Mouse (Mus musculus): ENCODE data around the gene Tmem132d. TPM values are rescaled to one million over a fixed set of nuclear protein-coding genes. Genes with fewer than 3 reads are reported as not detected.

Gene Tmem132d
- 0.41 and 0.50 TPM in 2 replicates for polyA plus RNA-seq (2015; fragmentation: Nextera tagmentation; extraction: Ambion mirVana)

DNA sequence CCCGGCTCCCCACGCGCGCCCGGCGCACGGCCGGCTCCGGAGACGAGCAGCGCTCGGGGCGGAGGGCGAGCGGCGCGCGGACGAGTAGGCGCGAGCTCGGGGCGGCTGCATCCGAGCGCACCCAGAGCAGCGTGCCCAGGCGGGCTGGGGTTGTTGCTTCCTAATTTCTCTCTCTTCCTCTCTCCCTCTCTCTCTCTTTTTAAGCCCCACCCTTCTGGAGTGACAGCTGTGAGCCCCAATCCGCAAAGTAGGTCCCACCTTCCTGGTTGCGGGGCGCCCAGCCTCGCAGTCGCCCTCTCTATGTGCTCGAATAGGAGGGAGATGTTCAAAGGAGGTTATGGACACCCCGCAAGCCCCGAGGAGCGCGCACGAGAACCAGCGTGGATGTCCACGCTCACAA, at the start of gene Tmem132d:
Gene Tmem132d, minus strand, starts transcription at position 162 of the 400 bp plus-strand sequence.

Other genes starting within 250 kb of the Tmem132d start
- 0.06 and 0.41 TPM in 2 replicates for gene Fzd10, start 167.8 kb upstream of the Tmem132d start, polyA plus RNA-seq (2015; fragmentation: Nextera tagmentation; extraction: Ambion mirVana)